Mouse (Mus musculus) spleen, embryonic (tissue): ENCODE data around the gene Tbc1d8b.

Experiments
- CTCF ChIA-PET: fragments of 350-600 bp; sonication (Branson Sonifier 250); formaldehyde crosslinking; loops from one replicate; lab custom pipeline; 2022; lab: Charles Lee

Gene Tbc1d8b

GRCm38 (mm10) chrX:139779401-139779800 is 94.6 kb downstream of the Tbc1d8b start:
- CTCF ChIA-PET: no interaction called here

DNA sequence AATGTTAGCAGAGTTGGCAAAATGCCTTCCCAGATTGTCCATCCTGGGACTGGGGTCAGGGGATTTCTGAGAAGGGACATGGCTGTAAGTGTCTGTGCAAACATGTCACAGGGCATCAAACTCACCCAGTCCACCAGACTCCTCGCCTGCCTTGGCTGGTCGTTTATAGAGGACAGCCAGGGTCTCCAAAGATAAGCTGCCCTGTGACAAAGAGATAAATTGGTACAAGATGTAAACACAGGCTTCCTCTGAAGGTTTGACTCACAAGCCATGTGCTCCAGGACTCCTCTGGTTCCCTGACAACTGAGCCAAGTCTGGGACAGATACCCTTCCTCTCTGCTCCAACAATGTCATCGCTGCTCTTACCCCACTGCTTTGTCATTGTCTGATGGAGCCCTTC is 96.2 kb downstream of the Tbc1d8b start:
- CTCF ChIA-PET: no interaction called here

GRCm38 (mm10) chrX:139781563-139781962 is 96.8 kb downstream of the Tbc1d8b start:
- CTCF ChIA-PET: no interaction called here

GRCm38 (mm10) chrX:139782278-139783044 is 97.7 kb downstream of the Tbc1d8b start, which contains the start of gene Ripply1:
Gene Ripply1 (minus strand): TSS chrX:139782353.
- CTCF ChIA-PET: no interaction called here

DNA sequence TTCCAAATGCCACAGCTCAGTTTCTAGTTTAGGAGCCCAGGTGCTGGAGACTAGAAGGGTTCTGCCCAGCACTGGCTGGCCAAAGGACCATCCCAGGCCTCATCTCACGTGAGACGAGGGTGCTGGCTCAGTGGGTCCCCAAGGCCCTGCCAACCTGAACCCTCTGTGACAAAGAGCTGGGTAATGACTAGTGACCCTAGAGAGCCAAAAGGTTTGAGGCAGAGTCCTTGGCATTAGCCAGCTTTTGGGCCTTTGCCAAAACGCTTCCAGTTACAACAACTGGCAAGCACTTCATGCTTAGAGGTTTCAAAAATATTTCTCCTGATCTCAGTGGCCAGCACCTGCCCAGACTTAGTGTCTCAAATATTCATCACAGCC is 98.2 kb downstream of the Tbc1d8b start:
- CTCF ChIA-PET: no interaction called here

GRCm38 (mm10) chrX:139785764-139786163 is 101.0 kb downstream of the Tbc1d8b start:
- CTCF ChIA-PET: no interaction called here

- CTCF ChIA-PET: no interaction called here
Measured at GRCm38 (mm10) chrX:139794072-139794845, 109.5 kb downstream of the Tbc1d8b start.

- CTCF ChIA-PET: no interaction called here
Measured at GRCm38 (mm10) chrX:139796037-139796436, 111.2 kb downstream of the Tbc1d8b start.

- CTCF ChIA-PET: no interaction called here
Measured at GRCm38 (mm10) chrX:139797875-139798274, 113.1 kb downstream of the Tbc1d8b start.

GRCm38 (mm10) chrX:139799953-139800352 is 115.2 kb downstream of the Tbc1d8b start:
- CTCF ChIA-PET: no interaction called here

- CTCF ChIA-PET: no interaction called here
Measured at GRCm38 (mm10) chrX:139800406-139800878, 115.6 kb downstream of the Tbc1d8b start, which contains the start of gene Cldn2. Gene Cldn2 (plus strand): TSS chrX:139800828.
